Mouse (Mus musculus) cerebellum, adult 2 months (tissue): ENCODE results near the gene Spry1.

Experiments used
- CTCF ChIP-seq: fragments of 200-500 bp; IDR thresholded peaks from 2 replicates; pipeline ENCODE4 v1.5.1; 2011; ENCODE audit warnings: low read depth, mild to moderate bottlenecking, control low read depth, low read length, moderate library complexity, borderline replicate concordance; ENCODE audit not compliant: insufficient read depth
- POLR2A ChIP-seq: fragments of 200-500 bp; IDR thresholded peaks from 2 replicates; pipeline ENCODE4 v1.6.1; 2011; ENCODE audit warnings: low read length, control low read depth, borderline replicate concordance; ENCODE audit not compliant: insufficient read depth

DNA sequence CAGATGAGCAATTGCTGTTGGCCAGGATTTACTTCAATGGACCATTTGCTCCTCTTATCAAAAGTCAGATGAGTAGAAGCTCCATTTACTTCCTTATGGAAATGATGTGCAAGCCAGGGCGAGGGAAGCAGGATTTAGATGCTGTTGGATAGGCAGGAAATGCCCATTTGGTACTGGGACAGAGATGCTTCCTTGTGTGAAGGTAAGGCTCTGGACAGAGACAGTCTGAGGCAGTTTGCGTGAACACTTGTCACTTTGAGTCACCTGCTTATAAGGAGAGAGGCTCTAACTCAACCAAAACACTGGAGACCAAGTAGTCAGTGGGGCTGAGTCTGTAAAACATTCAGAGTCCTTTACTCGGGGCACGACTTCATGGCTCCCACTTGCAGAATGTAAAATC is 2.8 kb upstream of the Spry1 start:
- TF ChIP-seq CTCF (no peak), POLR2A (no peak)
